Mouse (Mus musculus) lung, postnatal 10 days (tissue): Measurements from ENCODE around the gene Cyth4.

ENCODE experiments used
- DNase-seq: peaks from one replicate; pipeline ENCODE4 v3.0.0; 2021

Cyth4 gene

DNA sequence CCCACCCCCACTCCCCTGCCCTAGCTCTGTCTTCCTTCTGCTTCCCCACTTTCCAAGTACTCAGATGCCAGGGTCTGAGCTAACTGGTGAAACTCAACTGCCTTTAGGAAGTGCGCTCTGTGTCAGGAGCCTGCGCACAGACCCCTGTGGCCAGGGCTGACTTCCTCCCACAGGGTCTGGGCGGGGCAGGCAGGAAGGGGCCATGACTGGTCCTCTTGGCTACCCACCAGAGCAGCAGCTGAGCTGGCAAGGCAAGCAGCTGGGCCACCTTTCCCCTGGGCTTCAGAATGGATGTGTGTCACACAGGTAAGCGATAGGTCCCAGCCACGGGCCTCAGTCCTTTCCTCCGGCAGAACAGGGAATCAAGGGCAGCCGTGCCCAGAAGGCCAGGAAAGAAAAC, at the start of gene Cyth4:
TSS of gene Cyth4 (plus strand) at position 134 of the 400 bp plus-strand sequence.
- DNase-seq: peak; percentile 78

DNA sequence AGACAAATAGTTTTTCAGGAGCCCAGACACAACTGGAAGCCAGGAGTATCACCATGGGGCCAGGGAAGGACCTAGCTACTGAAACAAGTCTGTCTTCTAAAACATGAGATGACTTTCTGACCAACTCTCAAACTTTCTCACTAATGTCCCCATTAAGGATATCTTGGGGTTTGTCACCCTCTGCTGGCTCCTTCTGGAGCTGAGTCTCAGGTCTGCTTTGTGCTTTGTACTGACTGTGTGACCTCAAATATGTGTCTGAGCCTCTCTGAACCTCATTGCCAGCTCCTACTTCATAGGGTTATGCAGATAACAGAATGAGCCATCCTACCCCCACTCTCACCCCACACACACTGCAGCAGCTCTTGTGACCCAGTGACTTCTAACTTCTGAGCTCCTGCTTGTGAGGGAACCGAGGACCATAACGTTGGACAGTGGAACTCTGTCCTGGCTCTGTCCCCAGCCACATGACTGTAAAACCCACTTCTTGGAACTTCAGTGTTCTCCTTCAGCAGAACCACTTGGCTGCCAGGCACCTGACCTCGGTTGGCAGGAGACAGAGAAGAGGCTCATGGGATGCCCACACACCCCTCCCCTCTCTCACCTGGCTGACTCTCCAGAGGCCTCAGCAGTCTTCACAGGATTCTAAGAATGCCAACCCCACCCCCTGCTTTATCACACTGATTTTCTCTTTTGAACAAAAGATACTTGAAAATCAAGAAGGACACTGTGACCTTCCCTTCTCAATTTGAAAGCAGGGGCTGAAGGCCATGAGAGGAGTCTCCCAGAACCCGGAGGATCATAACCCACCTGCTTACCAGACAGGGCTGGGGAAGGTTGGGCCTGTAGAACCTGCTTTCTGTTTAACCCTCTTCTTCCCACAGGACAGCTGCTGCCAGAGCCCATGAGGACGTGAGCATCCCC, 49.2 kb upstream of the Cyth4 start:
- DNase-seq: peak; percentile 74

DNA sequence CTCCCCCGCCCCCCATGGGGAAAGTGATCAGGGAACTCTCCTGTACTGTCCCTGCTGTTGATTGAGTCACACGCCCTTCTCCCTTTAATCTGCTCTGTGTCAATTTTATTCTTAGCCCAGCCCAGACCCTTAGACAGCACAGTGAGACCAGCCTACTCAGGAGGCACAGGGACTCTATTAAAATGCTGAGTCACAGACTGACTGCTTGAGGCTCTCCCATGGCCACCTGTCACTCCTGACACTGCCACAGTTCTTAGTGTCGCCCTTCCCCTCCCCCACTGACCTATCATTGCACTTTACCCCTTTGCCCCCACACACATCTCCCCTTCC, 48.5 kb upstream of the Cyth4 start:
- no peak for DNase-seq

DNA sequence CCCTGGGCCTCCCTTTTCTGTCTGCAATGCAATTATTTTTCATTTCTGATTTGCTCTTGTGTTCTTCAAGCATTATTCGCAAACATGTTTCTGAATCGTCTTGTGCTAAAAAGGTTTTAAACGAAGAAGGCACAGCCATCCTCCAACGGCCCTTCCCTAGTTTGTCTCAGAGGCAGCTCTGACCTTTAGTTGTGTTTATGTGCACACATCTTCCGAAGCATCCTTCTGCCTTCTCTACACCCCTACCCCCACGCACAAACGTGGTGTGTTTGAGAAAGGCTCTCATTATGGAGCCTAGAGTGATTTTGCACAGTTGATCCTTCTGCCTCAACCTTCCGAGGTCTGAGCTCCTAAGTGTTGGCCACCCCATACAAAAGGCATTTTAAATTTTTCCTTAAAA, 48.1 kb upstream of the Cyth4 start:
- no peak for DNase-seq

DNA sequence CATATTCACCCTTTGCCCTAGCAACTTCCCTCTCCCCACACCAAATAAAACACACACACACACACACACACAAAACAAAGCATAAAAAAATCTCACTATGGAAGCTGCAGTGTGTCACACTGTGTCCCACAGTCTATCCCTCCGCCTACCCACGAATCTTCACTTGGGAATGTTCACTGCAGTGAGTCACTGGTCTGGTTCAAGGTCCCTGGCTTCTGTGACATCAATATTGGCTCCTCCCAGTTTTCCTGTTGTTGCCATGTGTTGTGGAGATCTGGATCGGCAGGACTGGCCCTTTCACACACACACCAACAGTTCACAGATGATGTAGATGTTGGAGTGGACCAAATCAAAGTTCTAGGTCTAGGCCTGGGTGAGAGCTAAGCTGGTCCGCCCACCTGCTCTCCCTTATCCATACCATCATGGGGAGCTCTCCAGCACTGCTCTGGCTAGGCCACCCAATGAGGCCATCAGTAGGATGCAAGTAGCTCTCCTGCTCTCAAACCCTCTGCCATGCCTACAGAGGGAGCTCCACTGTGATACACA, 47.6 kb upstream of the Cyth4 start:
- DNase-seq: no peak

DNA sequence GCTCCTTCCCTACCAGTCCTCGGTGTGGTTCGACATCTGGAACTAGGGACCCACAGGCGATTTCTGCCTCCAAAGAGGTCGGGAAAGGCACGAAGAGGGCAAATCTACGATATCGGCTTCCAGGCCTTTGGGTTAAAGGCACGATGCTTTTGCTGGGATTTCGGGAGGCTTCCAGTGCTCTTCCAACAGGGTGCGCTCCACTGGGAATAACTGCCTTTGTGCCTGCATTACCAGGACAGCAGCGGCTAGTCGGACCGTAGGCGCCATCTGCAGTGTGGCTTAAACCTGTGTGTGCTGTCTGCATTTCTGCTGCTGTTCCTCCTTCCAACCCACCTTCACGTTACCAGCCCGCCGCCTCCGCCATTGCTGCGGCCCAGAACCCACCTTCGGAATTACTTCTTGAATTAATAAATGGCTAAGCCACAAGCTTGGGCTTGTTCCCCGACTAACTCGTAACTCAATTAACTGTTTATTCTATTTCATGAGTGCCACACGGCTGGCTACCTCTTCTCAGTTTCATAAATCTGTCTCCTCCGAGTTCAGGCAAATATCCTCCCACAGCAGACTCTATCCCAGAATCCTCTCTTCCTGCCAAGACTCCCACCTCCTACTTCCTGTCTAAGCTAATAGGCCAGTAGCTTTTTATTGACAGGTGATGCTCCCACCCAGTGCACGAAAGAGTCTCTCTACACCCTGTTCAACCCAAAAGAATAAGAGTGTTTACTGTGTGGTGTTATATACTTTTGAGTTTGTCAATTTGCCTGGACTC, 42.1 kb upstream of the Cyth4 start:
- DNase-seq: peak; percentile 24

DNA sequence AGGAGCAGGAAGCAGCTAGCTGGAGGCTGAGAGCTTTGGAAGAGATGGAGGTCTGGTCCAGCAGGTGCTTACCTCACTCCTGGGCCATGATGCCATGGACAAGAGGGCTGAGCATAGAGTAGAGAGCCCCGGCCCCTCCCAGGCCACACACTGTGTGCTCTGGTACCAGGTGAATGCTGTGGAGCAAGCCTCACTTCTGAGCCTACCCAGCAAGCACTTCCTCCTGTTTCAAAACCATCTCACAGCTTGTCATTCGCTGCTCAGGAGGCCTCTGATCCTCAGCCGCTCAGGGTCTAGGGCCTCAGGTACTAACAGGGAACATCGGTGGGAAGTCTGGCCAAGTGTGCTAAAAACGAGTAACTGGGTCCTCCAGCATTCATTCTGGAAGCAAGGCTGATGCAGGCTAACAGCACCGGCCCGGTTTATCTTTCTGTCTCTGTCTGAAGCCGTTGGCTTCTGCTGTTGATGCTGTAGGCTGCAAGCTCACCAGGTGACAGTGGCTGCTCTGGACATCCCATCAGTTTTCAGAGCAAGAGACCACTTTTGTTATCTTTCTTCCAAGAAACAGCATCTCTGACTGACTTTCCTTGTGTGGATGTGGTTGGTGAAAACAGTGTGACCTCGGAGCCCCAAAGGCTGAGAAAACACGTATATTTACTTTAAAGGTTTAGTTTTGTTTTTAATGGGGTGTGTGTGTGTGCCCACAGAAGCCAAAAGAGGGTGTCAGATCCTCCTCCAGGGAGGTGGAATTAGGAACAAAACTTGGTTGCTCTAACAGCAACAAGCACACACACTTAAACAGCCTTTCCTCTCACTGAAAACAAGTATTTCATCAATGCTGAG, 38.9 kb upstream of the Cyth4 start:
- DNase-seq: no peak

DNA sequence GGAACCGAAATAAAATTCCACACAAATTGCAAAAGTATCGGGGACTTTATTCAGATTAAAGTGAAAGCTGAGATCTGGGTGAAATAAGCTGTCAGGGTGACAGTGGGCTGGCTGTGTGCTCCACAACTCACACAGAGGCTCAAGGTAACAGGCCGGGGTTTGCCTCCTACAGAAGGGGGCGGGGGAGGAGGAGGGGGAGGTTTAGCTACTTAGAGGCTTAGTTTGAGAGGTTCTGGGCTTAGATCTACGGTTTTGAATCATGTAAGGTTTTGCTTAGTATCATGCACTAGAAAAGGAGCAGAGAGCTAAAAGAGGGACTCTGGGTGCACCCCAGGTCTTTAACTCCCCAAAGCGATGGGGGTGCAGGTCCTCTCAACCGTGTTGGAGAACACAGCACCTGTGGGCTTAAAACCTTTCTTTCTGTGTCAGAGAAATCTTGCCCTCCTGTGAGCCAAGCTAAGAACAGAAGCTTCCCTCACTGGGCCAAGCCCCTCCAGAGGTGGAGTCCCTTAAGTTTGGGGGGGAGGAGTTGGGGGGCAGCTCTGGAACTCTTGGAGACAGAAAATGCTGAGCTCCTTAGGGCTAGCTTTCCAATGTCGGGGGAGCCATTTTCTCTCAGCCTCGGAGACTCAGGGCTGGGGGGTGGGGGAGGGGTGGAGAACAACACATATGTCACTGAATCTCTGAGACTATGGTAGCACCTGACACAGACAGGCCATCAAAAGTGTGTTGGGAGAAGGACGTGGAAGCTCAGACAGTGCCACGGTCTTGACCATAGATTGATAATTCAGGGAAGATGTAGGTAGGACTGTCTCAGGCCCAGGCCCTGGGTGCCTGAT, 37.5 kb upstream of the Cyth4 start:
- DNase-seq: no peak

DNA sequence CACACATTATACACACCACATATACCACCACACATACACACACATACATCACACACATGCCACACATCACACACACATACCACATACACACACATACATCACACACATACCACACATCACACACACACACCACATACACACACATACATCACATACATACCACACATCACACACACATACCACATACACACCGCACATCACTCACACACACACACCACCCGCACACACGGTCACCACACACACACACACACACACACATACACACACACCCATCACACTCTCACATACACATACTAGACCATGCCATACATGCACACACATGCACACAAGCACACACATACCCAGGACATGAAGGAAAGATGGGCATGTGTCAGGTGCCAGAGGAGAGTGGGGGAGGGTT, 33.5 kb upstream of the Cyth4 start:
- DNase-seq: no peak

DNA sequence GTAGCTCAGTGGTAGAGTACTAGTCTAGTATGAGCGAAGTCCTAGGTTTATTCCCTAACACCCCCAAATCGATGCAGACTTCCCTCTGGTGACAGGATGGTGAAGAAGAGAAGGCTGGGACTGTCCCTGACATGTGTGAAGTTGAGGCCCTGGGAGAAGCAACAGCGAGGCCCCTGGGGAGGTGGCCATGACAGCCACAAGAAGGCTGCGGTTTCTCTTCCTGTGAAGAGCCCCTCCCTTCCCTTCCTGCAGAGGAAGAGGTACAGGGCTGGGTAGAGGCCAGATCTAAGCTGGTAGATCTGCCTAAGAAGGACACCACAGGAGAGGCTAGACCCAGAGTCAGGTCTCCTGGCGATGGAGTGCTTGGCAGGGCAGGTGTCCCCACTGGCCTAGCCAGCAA, 32.9 kb upstream of the Cyth4 start:
- DNase-seq: no peak

DNA sequence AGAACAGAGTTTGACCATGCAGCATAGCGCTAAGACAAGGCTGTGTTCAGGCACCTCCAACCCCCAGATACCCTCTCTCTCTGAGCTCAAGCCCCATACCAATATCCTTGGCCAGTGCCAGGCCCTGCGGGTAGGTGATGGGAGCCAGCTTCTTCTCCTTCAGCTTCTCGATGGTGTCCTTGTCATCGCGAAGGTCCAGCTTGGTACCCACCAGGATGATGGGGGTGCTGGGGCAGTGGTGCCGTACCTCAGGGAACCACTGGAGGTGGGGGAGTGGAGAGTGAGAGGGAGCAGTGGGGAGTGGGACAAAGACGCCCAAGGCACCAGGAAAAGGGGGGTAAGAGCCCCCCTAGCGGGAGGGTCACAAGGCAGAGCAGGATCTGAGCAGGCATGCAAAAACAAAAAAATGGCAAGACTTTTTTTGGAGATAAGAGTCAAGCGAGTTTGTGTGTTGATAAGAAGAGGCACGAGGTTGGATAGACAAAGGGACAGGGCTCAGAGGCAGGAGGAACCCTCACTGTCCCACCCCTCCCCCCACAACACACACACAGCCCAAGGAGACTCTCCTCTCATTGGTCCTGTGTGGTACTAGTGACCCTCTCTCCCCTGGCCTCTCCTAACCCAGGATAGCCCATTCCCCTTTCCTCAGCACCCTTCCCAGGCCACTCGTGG, 31.9 kb upstream of the Cyth4 start:
- no peak for DNase-seq

DNA sequence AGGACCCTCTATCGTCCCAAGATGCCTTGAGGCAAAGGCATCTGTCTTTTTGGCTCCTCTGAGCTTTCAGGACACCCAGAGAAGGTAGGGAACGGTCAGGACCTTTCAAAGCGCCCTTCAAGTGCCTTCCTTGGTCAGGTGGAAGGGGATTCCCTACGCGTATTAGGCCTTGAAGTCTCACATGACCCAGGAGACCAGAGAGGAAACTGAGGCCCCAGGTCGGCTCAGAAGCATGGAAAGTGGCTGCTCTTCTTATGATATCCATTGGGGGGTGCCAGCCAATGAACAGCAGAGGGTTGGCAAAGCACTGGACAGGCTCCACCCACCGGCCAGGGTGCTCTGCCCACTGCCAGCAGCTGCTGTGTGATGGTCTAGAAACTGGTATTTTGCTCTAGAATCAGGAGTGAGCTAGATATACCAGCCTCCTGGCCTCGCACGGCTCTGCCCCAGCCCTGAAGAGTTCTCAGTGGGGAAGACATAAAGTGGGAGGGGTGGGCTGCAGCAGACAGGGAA, 29.2 kb upstream of the Cyth4 start:
- no peak for DNase-seq

DNA sequence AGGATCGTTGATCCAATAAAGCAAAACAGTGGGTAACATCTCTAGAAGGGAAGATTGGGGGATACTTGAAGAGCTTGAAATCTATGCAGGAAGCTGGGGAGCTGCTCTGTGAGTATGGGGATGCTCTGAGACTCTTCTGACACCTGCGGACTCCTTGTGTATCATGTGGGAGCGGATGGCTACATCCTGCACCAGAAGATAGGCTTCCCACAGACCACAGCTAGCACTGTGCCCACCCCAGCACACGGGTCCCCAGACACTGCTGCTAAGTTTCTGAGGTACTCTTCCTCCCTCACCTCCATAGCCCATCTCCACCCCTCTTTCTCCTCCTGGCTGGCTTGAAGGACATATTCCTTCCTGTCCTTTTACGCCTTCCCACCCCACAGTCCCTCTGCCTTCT, 26.7 kb upstream of the Cyth4 start:
- no peak for DNase-seq

DNA sequence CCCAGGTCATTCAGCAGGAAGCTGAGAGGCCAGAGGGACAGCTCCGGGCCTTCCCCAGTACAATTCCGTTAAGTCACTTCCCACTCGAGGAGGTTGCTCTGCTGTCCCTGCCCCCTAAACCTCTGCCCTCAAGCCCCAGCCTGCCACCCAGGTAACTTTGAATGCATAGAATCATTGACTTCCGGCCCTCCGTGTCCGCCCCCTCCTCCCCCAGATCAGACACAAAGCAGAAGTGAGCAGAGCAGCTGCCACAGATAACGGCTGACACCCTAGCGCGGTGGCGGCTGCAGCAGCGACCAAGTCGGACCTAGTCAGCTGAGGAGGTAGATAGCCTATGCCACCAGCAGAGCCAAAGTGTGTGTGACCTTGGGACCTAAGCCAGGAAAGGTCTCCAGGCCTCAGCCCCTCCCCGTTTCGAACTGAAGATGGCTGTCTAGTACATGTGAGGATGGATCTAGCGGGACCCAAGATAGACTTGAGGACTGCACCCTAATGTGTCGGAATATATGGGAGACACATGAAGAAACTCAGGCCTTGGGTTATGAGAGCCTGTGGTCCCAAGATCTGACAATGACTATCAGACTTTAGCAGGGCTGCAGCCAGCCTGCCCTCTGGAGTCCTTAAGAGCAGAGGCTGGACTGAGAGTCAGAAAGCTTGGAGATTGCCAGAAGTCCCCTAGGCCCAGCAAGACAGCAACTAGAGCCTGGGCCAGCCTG, 25.1 kb upstream of the Cyth4 start:
- DNase-seq: peak; percentile 35

DNA sequence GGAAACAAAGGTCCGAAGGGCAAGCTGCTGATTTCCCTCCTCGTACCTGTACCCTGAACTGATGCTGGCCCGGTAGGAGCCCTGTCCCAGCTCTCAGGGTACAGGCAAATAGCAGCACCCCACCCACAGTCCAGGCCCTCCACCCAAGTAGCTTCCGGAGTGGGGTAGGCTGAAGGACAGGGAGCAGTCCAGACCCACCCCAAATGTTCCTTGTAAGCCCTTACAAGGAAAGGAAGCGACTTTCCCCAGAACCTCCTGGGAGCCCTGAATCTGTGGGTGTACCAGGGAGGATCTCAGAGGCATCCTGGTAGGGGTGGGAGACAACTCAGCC, 24.6 kb upstream of the Cyth4 start:
- DNase-seq: no peak

DNA sequence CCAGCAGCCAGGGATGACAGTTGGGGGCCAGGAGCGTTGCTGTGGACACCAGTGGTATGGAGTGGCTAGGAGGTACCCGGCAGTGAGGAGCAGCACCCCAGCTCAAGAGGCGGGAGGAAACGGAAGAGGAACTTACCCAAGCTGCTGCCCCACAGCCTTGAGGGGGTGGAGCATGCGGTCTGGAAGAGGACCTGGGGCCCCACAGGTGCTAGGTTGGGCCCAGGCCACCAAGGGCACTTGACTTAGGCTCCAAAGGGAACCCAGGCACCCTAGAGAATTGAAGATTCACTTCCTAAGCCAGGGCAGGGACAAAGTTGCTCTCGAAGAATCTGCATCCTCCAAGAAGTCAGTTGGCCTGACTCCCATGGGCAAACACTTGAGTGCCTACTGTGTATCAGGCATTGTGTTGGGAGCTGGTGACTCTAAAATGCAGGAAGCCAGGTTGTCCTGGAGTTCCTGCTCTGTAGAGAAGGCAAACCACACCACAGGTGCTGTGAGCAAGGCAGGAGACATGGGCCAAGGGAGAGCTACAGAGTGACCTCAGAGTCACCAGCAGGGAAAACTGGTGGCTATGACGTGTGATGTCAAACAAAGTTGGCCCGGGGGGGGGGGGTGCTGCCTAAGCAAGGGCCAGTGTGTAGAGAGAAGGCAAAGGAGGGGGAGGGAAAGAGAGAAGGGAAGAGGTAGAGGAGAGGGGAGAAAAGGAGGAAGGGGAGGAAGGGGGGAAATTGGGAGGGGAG, 24.0 kb upstream of the Cyth4 start, which contains the start of gene Rac2:
TSS of gene Rac2 (minus strand) at position 126 of the 740 bp plus-strand sequence.
- DNase-seq: peak; percentile 43

DNA sequence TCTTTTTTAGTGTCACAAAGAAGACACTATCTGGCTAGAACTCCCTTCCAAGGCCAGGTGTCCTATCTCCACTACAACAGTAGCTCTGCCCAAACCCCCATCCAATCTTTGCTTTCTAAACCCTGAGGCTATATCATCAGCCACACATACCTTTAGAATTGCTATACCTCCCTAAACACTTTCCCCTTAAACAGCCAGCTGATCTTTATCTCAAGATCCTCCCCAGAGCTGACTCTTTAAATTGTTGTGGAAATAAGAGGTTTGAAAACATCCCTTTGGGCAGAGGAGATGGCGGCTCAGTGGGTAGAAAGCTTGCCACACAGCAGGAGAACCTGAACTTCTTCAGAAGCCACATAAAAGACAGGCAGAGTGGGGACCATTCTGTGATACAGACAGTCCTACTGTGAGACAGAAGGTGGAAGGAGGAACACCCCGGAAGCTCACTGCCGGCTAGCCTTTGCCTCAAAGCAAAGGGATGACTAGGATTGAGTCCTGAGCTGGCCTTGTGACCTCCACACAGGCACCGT, 20.5 kb upstream of the Cyth4 start:
- no peak for DNase-seq

DNA sequence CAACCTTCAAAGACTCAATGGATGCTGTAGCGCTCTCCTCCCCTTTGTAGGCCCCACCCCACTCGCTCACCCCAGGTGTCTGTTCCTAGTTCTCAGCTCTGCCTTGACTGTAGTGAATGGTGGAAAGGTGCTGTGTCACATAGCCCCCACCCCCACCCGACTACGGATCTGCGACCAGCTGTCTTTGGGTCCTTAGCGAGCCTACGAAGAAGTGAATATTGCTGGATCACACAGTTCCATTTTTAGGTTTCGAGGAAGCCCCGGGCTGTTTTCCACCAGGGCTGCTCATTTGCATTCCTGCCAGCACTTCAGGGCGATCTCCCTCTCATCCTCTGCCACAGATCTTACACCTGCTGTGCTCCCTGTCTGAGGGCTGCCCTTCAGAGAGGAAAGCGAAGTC, 13.5 kb upstream of the Cyth4 start:
- DNase-seq: no peak

DNA sequence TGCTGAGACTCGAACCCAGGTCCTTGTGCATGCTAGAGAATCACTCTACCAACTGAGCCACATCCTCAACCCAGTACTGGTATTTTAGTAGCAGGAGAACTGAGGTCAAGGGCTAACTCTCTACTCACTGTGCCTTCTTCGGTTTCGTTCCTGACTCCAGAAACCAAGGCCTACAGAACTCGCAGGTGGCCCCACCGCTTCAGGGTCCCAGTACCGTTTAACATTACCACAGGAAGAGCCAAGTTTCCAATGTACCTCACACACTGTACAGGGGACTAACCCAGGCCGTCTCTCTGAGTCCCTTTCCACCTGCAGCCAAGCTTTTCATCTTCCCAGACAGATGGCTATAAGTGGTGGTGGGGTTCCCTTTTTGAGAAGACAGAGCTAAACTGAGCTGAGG, 11.4 kb upstream of the Cyth4 start:
- no peak for DNase-seq
